Mouse (Mus musculus): ENCODE measurements around the gene Fam155a. TPM values are rescaled to one million over a fixed set of nuclear protein-coding genes. Genes with fewer than 3 reads are reported as not detected.

Gene Fam155a
- polyA plus RNA-seq, 1 experiment from 2014 or later: 2.1 TPM

- no peak overlapping the region for H3K9ac ChIP-seq (replicated peaks; ENCODE audit: low read depth, low read length)
- H3K4me1 ChIP-seq (ENCODE audit: control insufficient read depth, insufficient read depth, low read length): no peaks in the 10 kb centered on the region
- no peak overlapping the region for H3K27ac ChIP-seq (ENCODE audit: low read length)
- H3K36me3 ChIP-seq (ENCODE audit: control insufficient read depth, insufficient read depth, low read length): no peaks in the 10 kb centered on the region
- no peak for ATAC-seq (ENCODE audit: insufficient number of reproducible peaks, insufficient read depth, low FRiP score, low read depth)
- H3K4me3 ChIP-seq (ENCODE audit: low read depth, low read length): no peak overlapping the region
- no peaks in the 10 kb centered on the region for H3K27me3 ChIP-seq (ENCODE audit: control insufficient read depth, insufficient read depth, low read length)
- no peak overlapping the region for H3K4me2 ChIP-seq (replicated peaks; ENCODE audit: low read depth, low read length)
- no peaks in the 10 kb centered on the region for H3K9me3 ChIP-seq (ENCODE audit: control insufficient read depth, low read depth, low read length)
- WGBS: 73% methylated on average over 4 of the region's 4 CpGs
These were observed 518.0 kb downstream of the Fam155a start for GRCm38 (mm10) chr8:9252991-9253390.

- Histone ChIP-seq H3K27ac (ENCODE audit: low read length) (no peak overlapping the region), H3K9ac (replicated peaks; ENCODE audit: low read depth, low read length) (no peak overlapping the region), H3K36me3 (ENCODE audit: control insufficient read depth, insufficient read depth, low read length) (no peaks in the 10 kb centered on the region), H3K9me3 (ENCODE audit: control insufficient read depth, low read depth, low read length) (no peaks in the 10 kb centered on the region), H3K4me1 (ENCODE audit: control insufficient read depth, insufficient read depth, low read length) (no peaks in the 10 kb centered on the region), H3K27me3 (ENCODE audit: control insufficient read depth, insufficient read depth, low read length) (no peaks in the 10 kb centered on the region), H3K4me3 (ENCODE audit: low read depth, low read length) (no peak overlapping the region), H3K4me2 (replicated peaks; ENCODE audit: low read depth, low read length) (no peak overlapping the region)
- WGBS: 64% methylated on average over 17 of the region's 17 CpGs
- no peak for ATAC-seq (ENCODE audit: insufficient number of reproducible peaks, insufficient read depth, low FRiP score, low read depth)
These were observed 522.7 kb downstream of the Fam155a start for GRCm38 (mm10) chr8:9248109-9248821.

- H3K4me1 ChIP-seq (ENCODE audit: control insufficient read depth, insufficient read depth, low read length): no peaks in the 10 kb centered on the region
- H3K4me3 ChIP-seq (ENCODE audit: low read depth, low read length): no peak overlapping the region
- no peaks in the 10 kb centered on the region for H3K36me3 ChIP-seq (ENCODE audit: control insufficient read depth, insufficient read depth, low read length)
- 40% methylated on average over 5 of the region's 5 CpGs for WGBS
- no peaks in the 10 kb centered on the region for H3K27me3 ChIP-seq (ENCODE audit: control insufficient read depth, insufficient read depth, low read length)
- no peak overlapping the region for H3K4me2 ChIP-seq (replicated peaks; ENCODE audit: low read depth, low read length)
- no peak overlapping the region for H3K27ac ChIP-seq (ENCODE audit: low read length)
- no peak overlapping the region for H3K9ac ChIP-seq (replicated peaks; ENCODE audit: low read depth, low read length)
- no peaks in the 10 kb centered on the region for H3K9me3 ChIP-seq (ENCODE audit: control insufficient read depth, low read depth, low read length)
- no peak for ATAC-seq (ENCODE audit: insufficient number of reproducible peaks, insufficient read depth, low FRiP score, low read depth)
These were observed 525.0 kb downstream of the Fam155a start for GRCm38 (mm10) chr8:9245994-9246393.

GRCm38 (mm10) chr8:9240996-9241395 lies 530.0 kb downstream of the Fam155a start:
- no peaks in the 10 kb centered on the region for H3K4me1 ChIP-seq (ENCODE audit: control insufficient read depth, insufficient read depth, low read length)
- 8% methylated on average over 5 of the region's 5 CpGs for WGBS
- no peaks in the 10 kb centered on the region for H3K9me3 ChIP-seq (ENCODE audit: control insufficient read depth, low read depth, low read length)
- no peaks in the 10 kb centered on the region for H3K36me3 ChIP-seq (ENCODE audit: control insufficient read depth, insufficient read depth, low read length)
- no peak overlapping the region for H3K4me3 ChIP-seq (ENCODE audit: low read depth, low read length)
- no peak overlapping the region for H3K4me2 ChIP-seq (replicated peaks; ENCODE audit: low read depth, low read length)
- no peaks in the 10 kb centered on the region for H3K27me3 ChIP-seq (ENCODE audit: control insufficient read depth, insufficient read depth, low read length)
- H3K9ac ChIP-seq (replicated peaks; ENCODE audit: low read depth, low read length): no peak overlapping the region
- ATAC-seq (ENCODE audit: insufficient number of reproducible peaks, insufficient read depth, low FRiP score, low read depth): no peak
- H3K27ac ChIP-seq (ENCODE audit: low read length): no peak overlapping the region

GRCm38 (mm10) chr8:9239741-9240140 lies 531.2 kb downstream of the Fam155a start:
- WGBS: 30% methylated on average over 11 of the region's 11 CpGs
- Histone ChIP-seq H3K27ac (ENCODE audit: low read length) (no peak overlapping the region), H3K4me2 (replicated peaks; ENCODE audit: low read depth, low read length) (no peak overlapping the region), H3K36me3 (ENCODE audit: control insufficient read depth, insufficient read depth, low read length) (no peaks in the 10 kb centered on the region), H3K4me1 (ENCODE audit: control insufficient read depth, insufficient read depth, low read length) (no peaks in the 10 kb centered on the region), H3K27me3 (ENCODE audit: control insufficient read depth, insufficient read depth, low read length) (no peaks in the 10 kb centered on the region), H3K9me3 (ENCODE audit: control insufficient read depth, low read depth, low read length) (no peaks in the 10 kb centered on the region), H3K9ac (replicated peaks; ENCODE audit: low read depth, low read length) (no peak overlapping the region), H3K4me3 (ENCODE audit: low read depth, low read length) (no peak overlapping the region)
- no peak for ATAC-seq (ENCODE audit: insufficient number of reproducible peaks, insufficient read depth, low FRiP score, low read depth)

- WGBS: 66% methylated on average over 9 of the region's 9 CpGs
- Histone ChIP-seq H3K4me2 (replicated peaks; ENCODE audit: low read depth, low read length) (no peak overlapping the region), H3K4me1 (ENCODE audit: control insufficient read depth, insufficient read depth, low read length) (no peaks in the 10 kb centered on the region), H3K9ac (replicated peaks; ENCODE audit: low read depth, low read length) (no peak overlapping the region), H3K36me3 (ENCODE audit: control insufficient read depth, insufficient read depth, low read length) (no peaks in the 10 kb centered on the region), H3K27ac (ENCODE audit: low read length) (no peak overlapping the region), H3K9me3 (ENCODE audit: control insufficient read depth, low read depth, low read length) (no peaks in the 10 kb centered on the region), H3K27me3 (ENCODE audit: control insufficient read depth, insufficient read depth, low read length) (no peaks in the 10 kb centered on the region), H3K4me3 (ENCODE audit: low read depth, low read length) (no peak overlapping the region)
- no peak for ATAC-seq (ENCODE audit: insufficient number of reproducible peaks, insufficient read depth, low FRiP score, low read depth)
These were observed 532.0 kb downstream of the Fam155a start for GRCm38 (mm10) chr8:9238974-9239373.

- 3% methylated on average over 12 of the region's 12 CpGs for WGBS
These were observed 537.5 kb downstream of the Fam155a start for GRCm38 (mm10) chr8:9233326-9233919.

GRCm38 (mm10) chr8:9227779-9228464 lies 543.0 kb downstream of the Fam155a start:
- Histone ChIP-seq H3K27me3 (ENCODE audit: control insufficient read depth, insufficient read depth, low read length) (no peaks in the 10 kb centered on the region), H3K36me3 (ENCODE audit: control insufficient read depth, insufficient read depth, low read length) (no peaks in the 10 kb centered on the region), H3K4me1 (ENCODE audit: control insufficient read depth, insufficient read depth, low read length) (no peaks in the 10 kb centered on the region), H3K9me3 (ENCODE audit: control insufficient read depth, low read depth, low read length) (no peaks in the 10 kb centered on the region), H3K4me3 (ENCODE audit: low read depth, low read length) (no peak overlapping the region), H3K9ac (replicated peaks; ENCODE audit: low read depth, low read length) (no peak overlapping the region), H3K27ac (ENCODE audit: low read length) (no peak overlapping the region), H3K4me2 (replicated peaks; ENCODE audit: low read depth, low read length) (no peak overlapping the region)
- WGBS: 35% methylated on average over 19 of the region's 19 CpGs
- ATAC-seq (ENCODE audit: insufficient number of reproducible peaks, insufficient read depth, low FRiP score, low read depth): peak; percentile 30; the same call in 1 of the 2 replicates

More at GRCm38 (mm10) chr8:9233326-9233919, 537.5 kb downstream of the Fam155a start:
- no peaks in the 10 kb centered on the region for H3K4me1 ChIP-seq (ENCODE audit: control insufficient read depth, insufficient read depth, low read length)
- no peaks in the 10 kb centered on the region for H3K36me3 ChIP-seq (ENCODE audit: control insufficient read depth, insufficient read depth, low read length)
- no peaks in the 10 kb centered on the region for H3K27me3 ChIP-seq (ENCODE audit: control insufficient read depth, insufficient read depth, low read length)
- ATAC-seq (ENCODE audit: insufficient number of reproducible peaks, insufficient read depth, low FRiP score, low read depth): peak; percentile 62
- no peaks in the 10 kb centered on the region for H3K9me3 ChIP-seq (ENCODE audit: control insufficient read depth, low read depth, low read length)
- H3K27ac ChIP-seq (ENCODE audit: low read length): no peak overlapping the region
- H3K9ac ChIP-seq (replicated peaks; ENCODE audit: low read depth, low read length): no peak overlapping the region
- no peak overlapping the region for H3K4me3 ChIP-seq (ENCODE audit: low read depth, low read length)
- H3K4me2 ChIP-seq (replicated peaks; ENCODE audit: low read depth, low read length): no peak overlapping the region

All from stomach, embryonic 14.5 days (tissue).